In genomic region chr19:45683676-45684075, GRCm38 (mm10) we compare ENCODE assay signal across 25 mouse cellular contexts. TPM values are rescaled to one million over a fixed set of nuclear protein-coding genes. Genes with fewer than 3 reads are reported as not detected.
A peak's percentile ranks its signal among the peaks of the same experiment; 100 is the strongest.
DNase-seq lines count a peak whose midpoint lies in the region; ATAC-seq lines count a peak whose summit lies in the region.
"Had no signal": no experiment of that assay in that cellular context is flagged by ENCODE, and none has a peak within 500 bp of the region (broad histone marks: within the 10 kb centered on the region; RNA-seq: fewer than 3 reads in every experiment).

No protein-coding gene starts in this region.

- no peaks in the 10 kb centered on the region for H3K36me3 ChIP-seq in heart, embryonic 16.5 days (ENCODE audit: control insufficient read depth, insufficient read depth)
- H3K36me3 ChIP-seq: embryonic facial prominence, embryonic 12.5 days; forebrain, embryonic 12.5 days; heart, embryonic 13.5 days; hindbrain, embryonic 10.5 days had no signal

- H3K4me1 ChIP-seq in heart, embryonic 16.5 days (ENCODE audit: control insufficient read depth, insufficient read depth, low read length) = peaks cover 7% of the 10 kb centered on the region
- H3K4me1 ChIP-seq: embryonic facial prominence, embryonic 12.5 days; forebrain, embryonic 12.5 days; hindbrain, embryonic 10.5 days had no signal

- no peak overlapping the region for H3K4me2 ChIP-seq in heart, embryonic 16.5 days (ENCODE audit: low read depth, low read length)
- H3K4me2 ChIP-seq: embryonic facial prominence, embryonic 12.5 days; forebrain, embryonic 12.5 days; heart, embryonic 13.5 days; hindbrain, embryonic 14.5 days had no signal

- WGBS in heart, embryonic 16.5 days = 77% methylated on average over 10 of the region's 10 CpGs

- no peak for DNase-seq in heart, postnatal 4 days
- DNase-seq in naive thymus-derived CD4-positive, alpha-beta T cell, adult 2 months (ENCODE audit: low read depth) = peak; percentile 44
- peak; percentile 87 for DNase-seq in thymus, postnatal 0 days (ENCODE audit: low spot score)
- DNase-seq in thymus, postnatal 36 days = peak; percentile 59 to 82
- no peak for DNase-seq in cerebellum, postnatal 4 days (ENCODE audit: low spot score in 2 of 2)
- no peak for DNase-seq in urinary bladder, postnatal 4 days (ENCODE audit: low spot score in 2 of 2)
- DNase-seq: adrenal gland, adult 2 months; adrenal gland, postnatal 36 days; B cell, adult 2 months; cerebellum, adult 2 months; cerebellum, postnatal 10 days; gastrocnemius, postnatal 10 days; heart, postnatal 14 days had no signal

- H3K27me3 ChIP-seq in heart, embryonic 16.5 days (ENCODE audit: control insufficient read depth, insufficient read depth, low read length) = no peaks in the 10 kb centered on the region
- H3K27me3 ChIP-seq: embryonic facial prominence, embryonic 12.5 days had no signal

- H3K4me3 ChIP-seq in heart, embryonic 16.5 days (ENCODE audit: low read length) = no peak overlapping the region
- H3K4me3 ChIP-seq: embryonic facial prominence, embryonic 12.5 days; forebrain, embryonic 12.5 days; heart, embryonic 13.5 days; hindbrain, embryonic 10.5 days had no signal

- no peaks in the 10 kb centered on the region for H3K9me3 ChIP-seq in heart, embryonic 16.5 days (replicated peaks; ENCODE audit: control insufficient read depth, low read length)
- H3K9me3 ChIP-seq: embryonic facial prominence, embryonic 12.5 days; forebrain, embryonic 12.5 days; heart, embryonic 13.5 days; hindbrain, embryonic 10.5 days had no signal

- ATAC-seq in heart, embryonic 16.5 days (replicated peaks; ENCODE audit: extremely low read depth, insufficient read depth, low FRiP score) = 0 out of 2 replicates have a peak, but pooled peaks have one; percentile 23
- ATAC-seq in erythroid progenitor cell, adult 5-6 weeks (replicated peaks; ENCODE audit: low FRiP score, poor library complexity, severe bottlenecking) = no peak
- ATAC-seq: forebrain, embryonic 16.5 days had no signal

- no peak overlapping the region for H3K27ac ChIP-seq in heart, embryonic 16.5 days (ENCODE audit: low read length)
- H3K27ac ChIP-seq: embryonic facial prominence, embryonic 12.5 days; forebrain, embryonic 12.5 days; heart, embryonic 13.5 days; hindbrain, embryonic 10.5 days; hindbrain, embryonic 14.5 days had no signal

- no peak overlapping the region for H3K9ac ChIP-seq in heart, embryonic 16.5 days (ENCODE audit: low read length)
- H3K9ac ChIP-seq: embryonic facial prominence, embryonic 12.5 days; forebrain, embryonic 12.5 days; heart, embryonic 13.5 days; hindbrain, embryonic 14.5 days had no signal

RNA-seq across cellular contexts. Expression of gene Fbxw4, which starts 23.6 kb away (rescaled TPM):
- polyA plus RNA-seq in heart, embryonic 16.5 days (2015; fragmentation: Nextera tagmentation; extraction: Ambion mirVana) = 4.5 and 7.1 TPM in 2 replicates
- 10 to 100 TPM; 24.0 to 25.0 TPM for total RNA-seq in heart, postnatal 4 days (2021)
- polyA plus RNA-seq in thymus, postnatal 0 days (2015; fragmentation: Nextera tagmentation; extraction: Ambion mirVana) = 23.0 and 24.5 TPM in 2 replicates
- 20.5 and 26.4 TPM in 2 replicates for total RNA-seq in erythroid progenitor cell, adult 5-6 weeks (2015; ENCODE audit: low replicate concordance)
- total RNA-seq in erythroid progenitor cell, adult 5-6 weeks (2017; ENCODE audit: low replicate concordance) = 22.2 and 23.4 TPM in 2 replicates

RNA-seq across cellular contexts. Expression of gene Fgf8, which starts 59.0 kb away (rescaled TPM):
- 0.12 and 0.47 TPM in 2 replicates for polyA plus RNA-seq in heart, embryonic 16.5 days (2015; fragmentation: Nextera tagmentation; extraction: Ambion mirVana)
- total RNA-seq in heart, postnatal 4 days (2021) = under 1 TPM in 1 of 2 experiments, not detected in 1; 0.45 TPM
- polyA plus RNA-seq in thymus, postnatal 0 days (2015; fragmentation: Nextera tagmentation; extraction: Ambion mirVana) = 0.17 and 0.19 TPM in 2 replicates
- total RNA-seq in erythroid progenitor cell, adult 5-6 weeks (2015; ENCODE audit: low replicate concordance) = not detected in 2 replicates
- total RNA-seq in erythroid progenitor cell, adult 5-6 weeks (2017; ENCODE audit: low replicate concordance) = not detected in 2 replicates
- total RNA-seq: adrenal gland, adult 2 months; adrenal gland, postnatal 36 days; gastrocnemius, postnatal 10 days; gastrocnemius, postnatal 4 days; heart, adult 8-10 months; heart, postnatal 14 days had no signal
- polyA plus RNA-seq: cerebellum, adult 2 months; cortical plate, adult 2 months; frontal cortex, adult 2 months had no signal

Comparison
In these comparisons a context has a peak if more than half of its experiments do, and no peak if none do; other contexts are left out.
1. DNase-seq: peak in naive thymus-derived CD4-positive, alpha-beta T cell, adult 2 months (single experiment), thymus, postnatal 0 days (single experiment) and thymus, postnatal 36 days (2 of 2); none in heart, postnatal 4 days (single experiment), cerebellum, postnatal 4 days (0 of 2) and urinary bladder, postnatal 4 days (0 of 2).